Mouse (Mus musculus) bone marrow, adult 2 months (tissue): ENCODE data around the gene Rbm34.

Experiments used
- CTCF ChIP-seq: fragments of 200-500 bp; IDR thresholded peaks from 2 replicates; pipeline ENCODE4 v1.5.1; 2011; ENCODE audit warnings: low read length, control low read depth; ENCODE audit not compliant: control insufficient read depth, insufficient read depth
- POLR2A ChIP-seq: fragments of 200-500 bp; IDR thresholded peaks from 2 replicates; pipeline ENCODE4 v1.6.1; 2011; ENCODE audit warnings: low read depth, mild to moderate bottlenecking, control low read depth, low read length, borderline replicate concordance; ENCODE audit not compliant: control insufficient read depth

DNA sequence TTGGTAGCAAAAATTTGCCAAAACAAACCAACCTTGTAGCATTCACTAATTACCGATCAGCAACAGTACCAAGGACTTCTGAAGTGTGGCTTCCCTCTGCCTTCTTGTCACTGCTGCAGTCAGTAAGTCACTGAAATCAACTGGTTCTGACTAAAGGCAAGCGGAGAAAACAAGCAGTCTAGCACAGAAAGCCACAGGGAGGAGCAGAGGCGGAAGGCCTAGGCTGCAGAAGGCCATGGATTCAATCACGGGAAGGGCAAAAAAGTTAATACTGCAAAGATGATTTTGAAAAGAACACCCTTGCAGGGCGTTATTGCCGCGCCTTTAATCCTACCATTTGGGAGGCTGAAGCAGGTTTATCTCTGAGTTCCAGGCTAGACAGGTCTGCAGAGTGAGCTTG is 27.3 kb downstream of the Rbm34 start:
- no peak for TF ChIP-seq CTCF
- TF ChIP-seq POLR2A, result no peak
